In the genomic region with DNA sequence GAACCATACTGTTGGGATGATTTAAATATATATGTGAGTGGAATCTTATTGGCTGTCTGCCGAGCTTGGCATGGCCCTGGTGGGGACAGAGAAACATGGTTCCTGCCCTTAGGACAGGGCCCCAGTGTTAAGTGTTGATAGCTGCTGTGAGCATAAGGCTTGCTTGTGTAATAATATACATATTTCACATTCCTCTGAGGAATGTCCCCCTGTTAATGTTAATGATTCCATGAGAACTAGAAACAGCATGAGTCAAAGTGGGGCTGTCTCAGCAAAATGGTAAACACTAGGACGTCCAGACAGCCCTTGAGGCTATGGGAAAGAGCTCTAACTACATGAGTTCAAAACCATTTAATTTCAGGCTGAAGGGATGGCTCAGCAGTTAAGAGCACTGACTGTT, we compare ENCODE assay signal across 19 mouse cellular contexts.
"Had no signal": no experiment of that assay in that cellular context is flagged by ENCODE, and none has a peak within 500 bp of the region (broad histone marks: within the 10 kb centered on the region; RNA-seq: fewer than 3 reads in every experiment).

No protein-coding gene starts in this region.

- H3K9me3 ChIP-seq: midbrain, embryonic 12.5 days; midbrain, embryonic 15.5 days; neural tube, embryonic 13.5 days; stomach, embryonic 15.5 days had no signal

- ATAC-seq: hindbrain, postnatal 0 days; inflammation-experienced regulatory T-cells, adult 6 months; midbrain, embryonic 15.5 days had no signal

- H3K4me3 ChIP-seq: left cerebral cortex, adult 2 months; midbrain, embryonic 12.5 days; midbrain, embryonic 15.5 days; myocyte; neural tube, embryonic 13.5 days; stomach, embryonic 15.5 days had no signal

- DNase-seq: kidney, adult 11 months; kidney, adult 8-10 months; kidney, postnatal 25 days; layer of hippocampus, postnatal 36 days; lung, adult 2 months; retina, postnatal 1 day; right cerebral cortex, postnatal 25 days; spleen, adult 18-20 months; thymus, postnatal 25 days had no signal

- H3K27ac ChIP-seq: hindbrain, postnatal 0 days; left cerebral cortex, adult 2 months; liver, embryonic 14.5 days; macrophage; midbrain, embryonic 12.5 days; midbrain, embryonic 15.5 days; neural tube, embryonic 13.5 days; stomach, embryonic 15.5 days had no signal

- H3K4me2 ChIP-seq: midbrain, embryonic 12.5 days; midbrain, embryonic 15.5 days; neural tube, embryonic 13.5 days; stomach, embryonic 15.5 days had no signal

- H3K27me3 ChIP-seq: midbrain, embryonic 12.5 days; midbrain, embryonic 15.5 days; neural tube, embryonic 13.5 days; stomach, embryonic 15.5 days had no signal

- H3K4me1 ChIP-seq: midbrain, embryonic 12.5 days; midbrain, embryonic 15.5 days; neural tube, embryonic 13.5 days; stomach, embryonic 15.5 days had no signal

- H3K9ac ChIP-seq: liver, embryonic 14.5 days; midbrain, embryonic 12.5 days; midbrain, embryonic 15.5 days; neural tube, embryonic 13.5 days; stomach, embryonic 15.5 days had no signal

- H3K36me3 ChIP-seq: midbrain, embryonic 12.5 days; midbrain, embryonic 15.5 days; neural tube, embryonic 13.5 days; stomach, embryonic 15.5 days had no signal
